Mouse (Mus musculus) ES-Bruce4 (cell line): ENCODE results near the gene Anks1b.

Experiments
- EP300 ChIP-seq: IDR thresholded peaks from 2 replicates; pipeline ENCODE4 v1.6.1; 2011; ENCODE audit warnings: low read depth, low read length; ENCODE audit not compliant: insufficient read depth
- POLR2A ChIP-seq: IDR thresholded peaks from one replicate; pipeline ENCODE4 v1.8.1; 2011; ENCODE audit warnings: low read length; ENCODE audit not compliant: insufficient read depth

DNA sequence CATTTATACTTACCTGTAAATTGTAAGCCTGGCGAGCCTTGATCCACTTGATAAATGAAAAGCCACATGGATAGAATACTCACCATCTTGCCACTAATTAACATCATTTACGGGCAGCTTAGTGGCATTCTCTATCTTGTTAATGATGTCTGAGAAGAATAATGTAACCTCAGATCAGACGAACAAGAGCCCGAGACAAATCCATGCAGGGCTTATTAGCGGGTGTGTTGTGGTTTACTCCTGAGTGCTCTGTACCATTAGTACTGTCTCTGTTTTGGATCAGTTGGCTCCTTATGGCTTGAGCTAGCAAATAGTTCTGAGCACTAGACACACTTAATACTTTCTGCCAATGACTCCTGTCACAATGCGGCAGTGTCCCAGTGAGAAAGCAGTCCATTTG lies 220.6 kb downstream of the Anks1b start:
- TF ChIP-seq POLR2A (no peak), EP300 (no peak)
